Mouse (Mus musculus): ENCODE measurements around the gene Vwa8.

DNA sequence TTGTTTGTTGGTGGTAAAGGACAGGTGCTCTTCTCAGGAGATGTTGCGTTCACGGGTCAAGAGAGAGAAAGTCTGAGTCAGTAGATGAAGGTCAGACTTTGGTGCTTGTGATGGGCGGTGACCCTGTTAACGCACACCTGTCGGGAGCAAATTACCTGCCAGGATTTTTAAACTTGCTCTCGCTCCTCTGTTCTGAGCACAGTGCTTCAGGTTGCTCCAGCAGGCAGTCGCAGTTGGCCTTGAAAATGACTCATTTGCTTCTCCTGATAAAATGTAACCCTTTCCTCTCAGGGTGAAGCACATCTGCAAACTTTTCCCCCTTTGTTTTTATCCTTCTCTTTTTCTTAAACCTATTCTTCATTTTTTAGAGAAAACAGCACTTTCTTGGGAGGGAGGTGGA lies 234.7 kb downstream of the Vwa8 start:
- TF ChIP-seq GATA1 (IDR thresholded peaks at IDR 0.05; ENCODE audit: low read length): no peak
- no peak for TF ChIP-seq TAL1 (IDR thresholded peaks at IDR 0.05; ENCODE audit: low read length)
